Mouse (Mus musculus) Patski (cell line): ENCODE data around the gene Gm7978. TPM values are rescaled to one million over a fixed set of nuclear protein-coding genes. Genes with fewer than 3 reads are reported as not detected.
"Not testable (repeated sequence)": the region's sequence is repeated elsewhere in the genome, so short reads cannot be mapped to it uniquely, and the experiment has no call there.

Experiments
- ATAC-seq: fragments of 100-300 bp; one replicate; pipeline ENCODE4 v1.8.0; 2021
- CTCF ChIA-PET: fragments of 350-600 bp; sonication (Branson Sonifier 250); formaldehyde crosslinking; loops from one replicate; lab custom pipeline; 2022; ENCODE audit warnings: inconsistent platforms; lab: Charles Lee
- POLR2A ChIA-PET: fragments of 350-600 bp; sonication (Branson Sonifier 250); formaldehyde crosslinking; loops from one replicate; lab custom pipeline; 2022; ENCODE audit warnings: antibody characterized with exemption, inconsistent platforms; lab: Charles Lee
- DNase-seq: peaks from one replicate; pipeline ENCODE4 v3.0.0-alpha.2; 2011; ENCODE audit warnings: low read depth, low spot score
- H3K27me3 ChIP-seq: fragments of 371-371 bp; one replicate; pipeline ENCODE4 v1.5.1; 2021
- in situ Hi-C: fragments of 300-500 bp; cut with MboI; formaldehyde crosslinking; loops from 3 replicates; pipeline ENCODE4 v1.11.1; 2018; ENCODE audit warnings: low pct_unique_long_range_greater_than_20kb, mixed read lengths
- polyA plus RNA-seq: library from polyadenylated mRNA; unstranded; gene quantifications from one replicate; pipeline ENCODE4 v1.2.3, GENCODE M21; 2021

The Gm7978 gene
- polyA plus RNA-seq = not detected

DNA sequence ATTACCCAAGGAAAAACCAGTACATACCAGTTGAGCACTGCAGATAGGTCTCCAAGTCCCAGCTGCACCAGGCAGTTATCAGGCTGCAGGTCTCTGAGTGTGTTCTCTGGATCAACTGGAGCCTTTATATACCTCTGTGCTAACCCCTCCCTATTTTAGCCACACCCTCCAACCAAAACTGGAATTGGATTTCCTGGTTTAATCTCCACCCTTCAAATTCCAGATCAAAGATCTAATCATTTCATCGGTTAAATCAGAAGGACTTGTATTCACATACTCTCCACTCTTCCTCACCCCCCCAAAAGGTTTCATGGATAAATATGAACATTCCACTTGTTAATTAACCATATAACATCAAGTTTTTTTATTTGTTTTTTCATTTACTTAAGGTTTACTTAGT, at the start of gene Gm7978:
Gene Gm7978 (minus strand): TSS at position 101 of the 400 bp plus-strand sequence.
- POLR2A ChIA-PET, H3K27me3 ChIP-seq, CTCF ChIA-PET, in situ Hi-C loops, ATAC-seq, DNase-seq: not testable (repeated sequence)

DNA sequence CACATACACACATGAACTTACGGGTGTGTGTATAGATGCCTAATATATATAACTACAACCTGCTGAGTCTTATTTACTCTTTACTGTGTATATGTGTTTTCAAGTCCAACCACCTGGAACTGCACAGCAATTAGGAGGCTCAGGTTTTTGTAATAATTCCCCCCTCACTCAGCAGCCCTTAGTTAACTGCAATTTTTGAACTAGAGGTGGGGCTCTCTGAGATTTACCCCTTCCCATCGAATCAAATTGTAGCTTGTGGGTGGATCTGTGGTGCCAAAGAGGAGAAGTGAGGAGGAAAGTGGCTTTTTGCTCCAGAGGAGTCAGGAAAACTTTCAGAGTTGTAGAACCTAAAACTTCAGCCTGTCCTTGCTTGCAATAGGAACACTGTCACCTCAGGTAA, 39.7 kb upstream of the Gm7978 start, which contains the start of gene E330014E10Rik:
Gene E330014E10Rik (plus strand): TSS at position 301 of the 400 bp plus-strand sequence.
- H3K27me3 ChIP-seq, POLR2A ChIA-PET, CTCF ChIA-PET, DNase-seq, in situ Hi-C loops, ATAC-seq: not testable (repeated sequence)

DNA sequence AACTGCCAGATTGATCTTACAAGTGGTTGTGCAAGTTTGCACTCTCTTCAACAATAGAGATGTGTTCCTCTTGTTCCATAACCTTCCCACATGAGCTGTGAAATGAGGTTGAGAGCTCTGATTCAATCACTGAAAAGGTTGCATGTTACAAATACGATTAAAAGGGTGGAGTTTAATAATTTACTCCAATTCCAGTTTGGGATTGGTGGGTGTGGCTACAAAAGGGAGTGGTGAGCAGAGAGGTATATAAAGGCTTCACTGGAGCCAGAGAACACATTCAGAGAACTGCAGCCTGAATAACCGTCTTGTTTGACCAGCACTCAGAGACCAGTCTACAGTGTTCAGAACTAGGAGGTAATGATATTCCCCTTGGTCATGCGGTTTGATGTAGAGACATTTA, 5.7 kb upstream of the Gm7978 start, which contains the start of gene Gm7982:
Gene Gm7982 (plus strand): TSS at position 301 of the 400 bp plus-strand sequence.
- H3K27me3 ChIP-seq, DNase-seq, in situ Hi-C loops, ATAC-seq, CTCF ChIA-PET, POLR2A ChIA-PET: not testable (repeated sequence)

Other genes with a start within 250 kb of the Gm7978 start
- gene Gm3286, start 225.4 kb downstream of the Gm7978 start, polyA plus RNA-seq = not detected
- gene Gm7971, start 141.3 kb downstream of the Gm7978 start, polyA plus RNA-seq = not detected
- not detected for gene Gm7982, start 5.8 kb upstream of the Gm7978 start, polyA plus RNA-seq
- gene E330014E10Rik, start 39.8 kb upstream of the Gm7978 start, polyA plus RNA-seq = not detected
- gene Cxcl13, start 220.8 kb upstream of the Gm7978 start, polyA plus RNA-seq = not detected